Mouse (Mus musculus) thymus, postnatal 0 days (tissue): ENCODE results near the gene Tenm3. TPM values are rescaled to one million over a fixed set of nuclear protein-coding genes. Genes with fewer than 3 reads are reported as not detected.
A peak's percentile ranks its signal among the peaks of the same experiment; 100 is the strongest.

Source experiments
- DNase-seq: peaks from one replicate; pipeline ENCODE4 v3.0.0-alpha.2; 2015; ENCODE audit warnings: low spot score
- polyA plus RNA-seq: library from polyadenylated mRNA; unstranded; fragments of >200 nt; fragmentation: Nextera tagmentation; extraction: Ambion mirVana; gene quantifications from 2 replicates; pipeline ENCODE4 v1.2.1, GENCODE M21; 2015

Tenm3 gene
- polyA plus RNA-seq, 1 experiment from 2014 or later, result 1.7 TPM

GRCm38 (mm10) chr8:48591818-48592217, 251.9 kb downstream of the Tenm3 start:
- DNase-seq, result no peak

DNA sequence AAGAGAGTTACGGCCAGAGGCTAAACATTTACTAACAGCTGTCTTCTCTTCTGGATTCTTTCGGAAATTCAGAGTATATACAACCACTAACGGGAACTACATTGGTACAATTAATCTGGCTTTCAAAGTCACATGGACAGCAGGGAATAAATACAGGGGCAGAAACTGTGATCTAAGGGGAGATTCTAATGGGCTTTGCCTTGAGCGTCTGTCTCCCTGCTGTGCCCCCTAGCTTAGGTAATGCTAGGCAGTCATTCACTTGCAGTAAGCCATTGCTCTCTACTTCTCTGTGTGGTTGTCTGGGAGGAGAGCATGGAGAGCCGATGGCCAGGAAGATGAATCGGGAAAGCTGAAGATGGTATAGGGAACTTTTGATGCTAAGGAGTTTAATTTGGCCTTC, 264.0 kb downstream of the Tenm3 start:
- no peak for DNase-seq

DNA sequence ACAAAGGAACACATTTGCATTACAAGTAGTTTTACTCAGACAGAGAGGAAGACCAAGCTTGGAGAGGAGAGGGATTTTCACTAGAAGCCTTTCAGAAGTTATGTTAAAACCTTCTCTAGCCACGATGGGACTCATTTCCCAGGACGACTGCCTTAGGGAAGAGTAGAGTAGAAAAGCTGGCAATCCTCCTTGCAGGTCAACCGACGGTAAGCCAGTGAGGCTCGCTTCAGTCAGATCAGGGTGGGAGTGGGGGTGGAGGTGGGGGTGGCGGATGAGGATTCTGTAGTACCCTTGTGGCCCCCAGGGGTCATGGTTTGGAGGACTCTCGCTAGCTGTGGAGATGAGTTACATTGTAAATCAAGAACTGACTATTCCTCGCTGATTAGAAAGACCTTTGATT, 264.6 kb downstream of the Tenm3 start:
- DNase-seq, result no peak

DNA sequence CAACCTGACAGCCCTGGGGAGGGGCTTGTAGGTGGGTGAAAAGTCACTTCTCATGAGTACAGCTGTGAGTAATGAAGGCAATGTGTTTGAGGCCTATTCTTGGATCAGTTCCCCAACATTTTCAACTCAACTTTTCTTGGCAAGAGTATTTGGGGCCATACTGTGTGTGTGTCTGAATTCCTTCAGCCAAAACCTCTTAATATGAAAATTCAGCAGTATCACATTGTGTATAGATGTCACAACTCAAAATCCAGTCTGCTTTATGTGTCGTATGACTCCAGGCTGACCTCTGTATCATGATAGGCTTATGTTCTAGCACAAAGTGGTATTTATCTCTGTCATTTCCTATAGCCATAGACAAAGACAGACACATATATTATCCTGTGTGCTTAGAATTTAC, 270.8 kb downstream of the Tenm3 start:
- DNase-seq, result no peak

GRCm38 (mm10) chr8:48572345-48572744, 271.4 kb downstream of the Tenm3 start:
- DNase-seq, result no peak

DNA sequence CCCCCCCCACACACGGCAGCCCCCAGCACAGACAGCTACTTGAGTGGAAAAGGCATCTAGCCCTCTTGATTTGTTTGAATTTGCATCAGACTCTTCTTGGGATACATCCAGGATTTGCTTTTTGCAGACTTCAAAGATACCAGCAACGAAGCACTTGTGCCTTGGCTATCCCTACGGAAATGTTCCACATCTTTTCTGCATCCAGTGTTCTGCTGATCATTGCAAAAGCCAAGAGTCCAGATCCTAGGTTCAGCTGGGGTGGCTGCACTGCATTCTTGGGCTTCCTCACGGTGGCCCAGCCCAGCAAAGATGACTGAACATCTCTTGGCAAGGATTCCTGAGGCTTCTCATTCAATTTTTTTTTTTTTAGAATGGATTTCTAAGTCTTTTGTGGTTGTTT, 275.1 kb downstream of the Tenm3 start:
- no peak for DNase-seq

DNA sequence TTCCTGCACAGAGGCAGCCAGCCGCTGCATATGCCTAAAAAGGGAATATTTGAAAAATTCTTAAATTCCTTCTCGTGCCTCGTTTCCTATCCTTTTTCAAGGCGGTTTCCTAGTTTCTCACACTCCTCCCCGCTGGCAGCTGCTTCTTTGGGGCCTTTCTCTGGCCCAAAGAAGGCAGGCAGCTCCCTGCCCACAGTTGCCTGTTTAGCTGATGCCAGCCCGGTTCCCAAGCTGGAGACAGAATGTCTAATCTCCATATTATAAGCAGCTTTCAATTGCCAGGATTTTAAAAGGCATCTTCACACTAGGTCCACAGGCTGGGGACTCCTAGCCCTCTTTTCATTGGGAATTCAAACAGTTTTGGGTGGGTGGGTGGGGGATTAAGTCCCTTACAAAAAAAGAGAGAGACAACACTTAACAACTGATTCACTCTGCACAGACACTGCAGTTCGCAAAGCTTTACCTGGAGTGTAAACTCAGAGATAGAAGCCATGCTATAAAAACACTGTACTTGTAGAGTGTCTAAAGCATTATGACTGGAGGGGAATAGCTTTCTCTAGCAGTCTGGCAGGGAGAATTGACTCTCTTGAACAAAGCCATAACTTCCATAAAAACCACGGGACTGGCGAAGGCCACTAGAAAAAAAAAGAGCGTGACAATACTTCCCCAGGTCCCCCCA, 275.7 kb downstream of the Tenm3 start:
- DNase-seq, result no peak

- DNase-seq, result no peak
Measured at GRCm38 (mm10) chr8:48560227-48560626, 283.5 kb downstream of the Tenm3 start.

DNA sequence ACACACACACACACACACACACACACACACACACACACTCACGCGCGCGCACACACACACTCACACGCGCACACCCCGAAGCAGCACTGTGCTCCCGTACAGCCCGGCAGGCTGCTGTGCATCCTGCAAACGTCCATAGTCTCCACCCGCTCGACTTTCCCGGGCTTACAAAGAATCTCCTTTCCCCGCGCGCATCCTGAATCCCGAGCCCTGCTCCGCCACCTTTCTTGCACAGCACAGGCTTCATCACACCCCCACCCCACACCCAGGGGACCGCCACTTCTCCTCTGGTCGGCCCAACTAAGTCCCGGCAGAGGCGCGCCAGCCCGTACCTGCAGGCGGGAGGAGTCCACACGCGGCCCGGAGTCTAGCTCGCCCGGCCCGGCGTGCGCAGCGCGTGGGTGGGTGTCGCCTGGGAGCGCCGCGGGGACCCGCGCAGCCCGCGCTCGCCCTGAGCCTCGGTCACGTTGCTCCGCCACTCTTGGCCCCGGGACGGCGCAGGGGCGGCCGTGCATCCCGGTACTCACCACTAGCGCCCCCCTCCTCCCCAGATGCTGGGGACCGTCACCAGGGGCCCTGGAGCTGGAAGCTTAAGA, 288.1 kb downstream of the Tenm3 start:
- DNase-seq, result no peak

DNA sequence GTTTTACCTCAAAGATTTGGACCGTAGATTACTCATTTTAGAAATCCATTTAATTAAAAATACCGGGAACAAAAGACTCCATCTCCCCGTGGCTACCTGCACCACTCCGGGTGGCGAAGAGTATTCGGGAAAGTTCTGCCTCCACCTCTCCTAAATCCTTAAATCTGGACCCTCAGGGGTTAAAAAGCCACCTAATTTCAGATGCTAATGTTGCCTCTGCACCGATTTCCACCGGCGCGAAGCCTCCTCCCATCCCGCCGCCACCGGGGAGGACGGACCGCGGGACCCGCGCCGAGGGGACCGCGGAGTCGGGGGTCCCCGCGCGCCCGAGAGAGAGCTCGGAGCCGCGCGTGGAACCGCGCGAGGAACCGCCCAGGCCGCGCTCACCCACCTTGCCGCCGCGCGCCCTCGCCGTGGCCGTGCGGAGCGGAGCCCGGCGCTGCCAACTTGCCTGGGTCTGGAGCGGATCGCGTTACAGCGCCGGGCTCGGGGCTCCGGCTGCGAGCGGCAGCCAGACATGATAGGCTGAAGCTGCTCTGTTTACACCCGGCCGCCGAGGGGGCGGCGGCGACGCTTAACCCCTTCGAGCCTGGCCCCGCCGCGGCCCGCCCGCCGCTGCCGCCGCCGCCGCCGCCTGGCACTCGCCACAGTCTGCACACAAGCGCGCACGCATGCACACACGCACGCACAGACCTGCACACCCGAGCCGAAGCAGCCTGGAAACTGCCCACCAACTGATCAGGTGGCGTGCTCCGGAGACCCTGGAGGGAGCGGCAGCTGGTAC, 288.8 kb downstream of the Tenm3 start:
- peak; percentile 18 for DNase-seq

GRCm38 (mm10) chr8:48553791-48554288, 289.9 kb downstream of the Tenm3 start:
- DNase-seq, result no peak

GRCm38 (mm10) chr8:48552306-48552705, 291.4 kb downstream of the Tenm3 start:
- no peak for DNase-seq

- DNase-seq, result no peak
Measured at GRCm38 (mm10) chr8:48551370-48551769, 292.4 kb downstream of the Tenm3 start.

DNA sequence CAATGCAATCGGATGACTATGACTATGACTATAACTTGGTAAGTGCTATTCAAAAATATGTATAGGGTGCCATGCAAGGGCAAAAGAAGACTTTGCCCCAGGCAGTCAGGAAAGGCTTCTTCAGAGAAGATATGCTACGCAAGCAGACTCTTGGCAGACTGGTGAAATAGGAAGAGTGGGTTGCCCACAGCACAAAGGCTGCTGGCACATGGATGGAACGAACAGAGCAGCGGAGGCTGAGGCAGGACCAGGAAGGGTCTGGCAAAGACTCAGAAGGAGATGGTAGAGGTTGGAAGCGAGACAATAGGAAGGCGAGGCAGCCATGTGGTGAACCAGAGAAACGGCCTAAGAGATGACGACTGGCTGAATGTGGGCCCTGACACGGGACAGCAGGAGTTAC, 294.8 kb downstream of the Tenm3 start:
- DNase-seq, result no peak

DNA sequence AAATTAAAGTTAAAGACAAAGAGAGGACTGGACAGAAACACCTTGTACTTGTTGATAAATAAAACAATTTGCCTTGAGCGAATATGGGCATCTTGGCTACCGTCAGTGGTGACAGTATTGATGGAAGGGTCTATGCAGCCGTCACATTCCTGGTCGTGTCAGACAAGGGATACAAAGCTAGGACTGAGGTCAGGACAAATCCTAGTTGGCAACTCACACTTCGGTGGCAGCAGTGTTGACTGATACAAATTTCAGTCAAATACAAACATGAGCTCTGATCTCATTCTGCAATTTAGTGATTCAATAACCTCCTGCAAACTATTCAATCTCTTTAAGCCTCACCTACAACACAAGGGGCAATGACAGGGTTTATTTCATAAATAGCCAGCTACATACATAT, 298.1 kb downstream of the Tenm3 start:
- no peak for DNase-seq

GRCm38 (mm10) chr8:48544840-48545239, 298.9 kb downstream of the Tenm3 start:
- DNase-seq, result no peak

- no peak for DNase-seq
Measured at GRCm38 (mm10) chr8:48542141-48542540, 301.6 kb downstream of the Tenm3 start.

DNA sequence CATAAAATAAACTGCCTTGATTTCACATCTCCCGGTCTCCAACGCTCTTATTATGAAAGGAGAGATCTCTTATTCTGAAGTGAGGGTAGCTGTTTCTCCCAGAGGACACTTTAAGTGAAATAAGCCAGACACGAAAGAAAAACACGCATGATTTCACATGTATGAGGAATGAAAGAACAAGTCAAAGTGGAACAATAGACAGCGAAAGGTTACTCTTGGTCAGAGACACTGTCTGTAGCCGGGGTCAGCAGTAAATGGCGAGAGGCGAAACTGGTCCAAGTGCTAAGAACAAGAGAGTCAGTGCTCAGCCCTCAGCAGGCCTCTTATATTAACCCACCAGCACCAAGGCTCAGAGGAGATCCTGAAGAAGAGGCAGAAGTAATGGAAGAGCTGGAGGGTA, 302.9 kb downstream of the Tenm3 start:
- no peak for DNase-seq

GRCm38 (mm10) chr8:48535833-48536232, 307.9 kb downstream of the Tenm3 start:
- no peak for DNase-seq

GRCm38 (mm10) chr8:48531795-48532194, 312.0 kb downstream of the Tenm3 start:
- DNase-seq, result no peak

- no peak for DNase-seq
Measured at GRCm38 (mm10) chr8:48530916-48531570, 312.7 kb downstream of the Tenm3 start.

DNA sequence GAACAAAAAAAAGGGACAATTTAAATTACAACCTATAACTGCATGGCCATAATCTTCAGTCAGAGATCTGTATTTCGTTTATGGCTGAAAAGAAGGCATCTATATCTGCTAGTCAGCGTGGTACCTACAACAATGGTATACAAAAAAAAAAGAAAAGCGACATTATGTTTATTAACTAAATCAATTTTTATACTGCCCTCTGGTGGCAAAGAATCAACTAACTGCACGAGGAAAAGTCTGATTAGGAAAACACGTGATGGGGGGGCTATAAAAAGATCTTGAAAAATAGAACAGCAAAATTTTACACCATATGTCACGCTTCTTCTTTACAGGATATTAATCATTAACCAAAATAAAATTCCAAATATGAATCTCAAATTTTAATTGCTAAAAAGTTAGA, 316.3 kb downstream of the Tenm3 start:
- no peak for DNase-seq
